Mouse (Mus musculus) midbrain, embryonic 13.5 days (tissue): ENCODE results near the gene Eif6. TPM values are rescaled to one million over a fixed set of nuclear protein-coding genes. Genes with fewer than 3 reads are reported as not detected.
A peak's percentile ranks its signal among the peaks of the same experiment; 100 is the strongest.

Experiments
- ATAC-seq: fragments of 200-750 bp; cut with Nextera tagmentation; 2 replicates; pipeline ENCODE4 v1.8.0; 2017; ENCODE audit warnings: mild to moderate bottlenecking, moderate TSS enrichment, moderate library complexity
- H3K27ac ChIP-seq: fragments of 300-500 bp; sonication (generic); 2 replicates; pipeline ENCODE4 v1.5.1; 2015; ENCODE audit warnings: inconsistent platforms, mild to moderate bottlenecking, moderate library complexity
- H3K27me3 ChIP-seq: fragments of 300-500 bp; sonication (generic); 2 replicates; pipeline ENCODE4 v1.6.1; 2015; ENCODE audit warnings: mild to moderate bottlenecking, inconsistent platforms
- H3K36me3 ChIP-seq: fragments of 300-500 bp; sonication (generic); 2 replicates; pipeline ENCODE4 v1.6.1; 2015; ENCODE audit warnings: mild to moderate bottlenecking, inconsistent platforms
- H3K4me1 ChIP-seq: fragments of 300-500 bp; sonication (generic); replicated peaks from 2 replicates; pipeline ENCODE4 v1.6.1; 2015; ENCODE audit warnings: inconsistent platforms
- H3K4me2 ChIP-seq: fragments of 300-500 bp; sonication (generic); replicated peaks from 2 replicates; pipeline ENCODE4 v1.6.1; 2015; ENCODE audit warnings: moderate library complexity, mild to moderate bottlenecking, inconsistent platforms
- H3K4me3 ChIP-seq: fragments of 300-500 bp; sonication (generic); replicated peaks from 2 replicates; pipeline ENCODE4 v1.5.1; 2015; ENCODE audit warnings: mild to moderate bottlenecking, inconsistent platforms
- H3K9ac ChIP-seq: fragments of 300-500 bp; sonication (generic); replicated peaks from 2 replicates; pipeline ENCODE4 v1.6.1; 2015; ENCODE audit warnings: mild to moderate bottlenecking, inconsistent platforms
- H3K9me3 ChIP-seq: fragments of 300-500 bp; sonication (generic); 2 replicates; pipeline ENCODE4 v1.6.1; 2016; ENCODE audit warnings: mild to moderate bottlenecking, inconsistent platforms
- WGBS: fragments of 180-500 bp; shearing (Covaris S2); methylation state at CpG from one replicate; pipeline ENCODE4 v1.1.7; 2015; 5-methylcytosine and 5-hydroxymethylcytosine counted together
- polyA plus RNA-seq: library from polyadenylated mRNA; unstranded; fragments of >200 nt; fragmentation: Nextera tagmentation; extraction: Ambion mirVana; gene quantifications from 2 replicates; pipeline ENCODE4 v1.2.1, GENCODE M21; 2015

Gene Eif6
- polyA plus RNA-seq, 1 experiment from 2014 or later = 161 TPM

DNA sequence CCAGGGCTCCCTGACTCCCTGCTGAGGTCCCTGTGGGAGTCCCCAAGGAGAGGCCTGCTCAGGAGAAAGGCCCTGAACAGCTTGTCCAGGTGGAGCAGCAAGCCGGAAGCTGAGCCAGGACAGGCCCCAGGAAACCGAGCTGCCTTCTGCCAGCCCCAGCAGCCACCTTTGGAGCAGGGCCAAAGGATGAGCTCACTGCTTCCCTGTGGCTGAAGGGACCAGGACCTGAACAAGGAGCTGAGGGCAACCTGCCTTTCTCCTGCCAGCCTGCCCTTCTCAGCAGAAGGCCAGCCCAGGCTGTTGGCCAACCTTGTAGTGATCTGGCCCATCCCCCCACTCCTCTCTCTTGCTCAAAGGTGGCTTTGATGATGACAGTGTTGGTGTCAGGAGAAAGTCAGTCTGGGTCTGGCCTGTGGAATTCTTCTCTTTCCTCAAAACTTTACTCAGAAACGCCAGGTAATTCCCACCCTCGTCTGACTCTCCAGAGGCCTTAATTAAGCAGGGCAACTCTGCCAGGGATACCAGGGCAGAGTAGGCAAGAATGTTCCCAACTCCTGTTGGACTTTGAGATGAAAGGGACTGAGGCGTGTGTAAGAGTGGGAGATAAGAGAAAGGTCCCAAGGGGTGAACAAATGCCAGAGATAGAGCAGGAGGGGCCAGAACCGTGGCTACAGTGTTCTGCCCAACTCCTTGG, 21.3 kb downstream of the Eif6 start:
- no peak for ATAC-seq
- Histone ChIP-seq H3K4me2 (no peak overlapping the region), H3K4me3 (no peak overlapping the region), H3K27me3 (no peaks in the 10 kb centered on the region), H3K27ac (no peak overlapping the region), H3K36me3 (peaks cover 38% of the 10 kb centered on the region), H3K9ac (no peak overlapping the region; the same call in 1 of the 2 replicates), H3K9me3 (no peaks in the 10 kb centered on the region), H3K4me1 (no peaks in the 10 kb centered on the region)
- WGBS = 70% methylated on average over 6 of the region's 6 CpGs

DNA sequence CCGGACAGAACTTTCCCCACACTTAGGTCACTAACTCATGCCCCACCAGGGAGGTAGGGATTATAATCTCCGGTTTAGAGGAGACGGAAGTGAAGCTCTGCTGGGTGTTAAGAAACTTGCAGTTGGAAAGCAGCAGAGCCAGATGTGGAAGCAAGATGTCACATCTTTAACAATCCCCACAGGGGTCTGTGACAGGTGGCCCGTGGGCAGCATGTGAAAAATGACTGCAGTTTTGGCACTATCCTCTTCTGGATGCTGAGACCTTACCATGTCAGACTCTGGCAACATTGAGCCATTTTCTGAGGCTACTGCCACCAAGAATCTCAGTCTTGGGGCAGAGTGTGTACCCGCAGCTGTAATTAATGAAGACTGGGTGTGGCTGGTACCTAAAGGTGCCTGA, 22.7 kb downstream of the Eif6 start:
- ATAC-seq = no peak
- Histone ChIP-seq H3K9ac (no peak overlapping the region), H3K27ac (no peak overlapping the region), H3K4me2 (no peak overlapping the region), H3K27me3 (no peaks in the 10 kb centered on the region), H3K4me1 (no peaks in the 10 kb centered on the region), H3K4me3 (no peak overlapping the region), H3K9me3 (no peaks in the 10 kb centered on the region), H3K36me3 (peaks cover 45% of the 10 kb centered on the region)
- 76% methylated on average over 5 of the region's 5 CpGs for WGBS

DNA sequence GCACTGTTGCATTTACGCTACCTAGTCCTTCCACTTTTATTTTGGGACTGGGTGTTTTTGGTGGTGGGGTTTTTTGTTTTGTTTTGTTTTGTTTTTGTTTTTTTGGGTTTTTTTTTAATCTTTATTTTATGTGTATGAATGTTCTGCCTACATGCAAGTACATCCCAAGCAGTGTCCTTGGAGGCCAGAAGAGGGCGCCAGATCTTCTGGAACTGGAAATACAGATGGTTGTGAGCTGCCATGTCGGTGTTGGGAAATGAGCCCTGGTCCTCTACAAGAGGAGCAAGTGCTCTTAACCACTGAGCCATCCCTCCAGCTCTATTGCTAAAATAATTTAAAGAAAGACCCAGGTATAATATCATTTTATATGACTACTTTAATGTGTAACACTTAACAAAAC, 24.0 kb downstream of the Eif6 start:
- no peaks in the 10 kb centered on the region for H3K4me1 ChIP-seq
- no peak for ATAC-seq
- H3K36me3 ChIP-seq = peaks cover 55% of the 10 kb centered on the region
- H3K4me3 ChIP-seq = no peak overlapping the region
- no peaks in the 10 kb centered on the region for H3K9me3 ChIP-seq
- no peak overlapping the region for H3K27ac ChIP-seq
- H3K4me2 ChIP-seq = no peak overlapping the region
- H3K27me3 ChIP-seq = no peaks in the 10 kb centered on the region
- WGBS = 58% methylated on average over 3 of the region's 3 CpGs
- no peak overlapping the region for H3K9ac ChIP-seq

DNA sequence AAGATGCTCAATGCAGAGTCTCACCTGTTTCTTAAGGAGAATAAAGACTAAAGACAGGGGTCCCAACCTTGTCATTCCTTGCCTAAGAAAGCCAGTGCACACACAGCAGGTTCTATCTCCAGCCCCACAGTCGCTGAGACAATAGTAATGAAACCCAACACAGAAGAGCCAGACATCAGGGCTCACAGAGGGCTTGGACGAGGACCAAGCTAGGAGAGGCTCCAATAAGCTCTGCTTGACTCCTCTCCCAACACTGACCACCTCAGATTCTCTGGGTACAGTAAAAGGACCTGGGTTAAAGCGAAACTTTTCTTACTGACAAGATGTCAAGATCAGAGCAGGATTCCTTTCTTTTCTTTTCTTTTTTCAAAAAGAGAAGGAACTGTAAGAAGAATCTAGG, 28.1 kb downstream of the Eif6 start:
- Histone ChIP-seq H3K9ac (no peak overlapping the region), H3K4me3 (no peak overlapping the region), H3K4me1 (no peaks in the 10 kb centered on the region), H3K9me3 (no peaks in the 10 kb centered on the region), H3K27me3 (no peaks in the 10 kb centered on the region), H3K36me3 (peaks cover 67% of the 10 kb centered on the region), H3K27ac (no peak overlapping the region), H3K4me2 (no peak overlapping the region)
- no peak for ATAC-seq
- 62% methylated on average over 3 of the region's 3 CpGs for WGBS

DNA sequence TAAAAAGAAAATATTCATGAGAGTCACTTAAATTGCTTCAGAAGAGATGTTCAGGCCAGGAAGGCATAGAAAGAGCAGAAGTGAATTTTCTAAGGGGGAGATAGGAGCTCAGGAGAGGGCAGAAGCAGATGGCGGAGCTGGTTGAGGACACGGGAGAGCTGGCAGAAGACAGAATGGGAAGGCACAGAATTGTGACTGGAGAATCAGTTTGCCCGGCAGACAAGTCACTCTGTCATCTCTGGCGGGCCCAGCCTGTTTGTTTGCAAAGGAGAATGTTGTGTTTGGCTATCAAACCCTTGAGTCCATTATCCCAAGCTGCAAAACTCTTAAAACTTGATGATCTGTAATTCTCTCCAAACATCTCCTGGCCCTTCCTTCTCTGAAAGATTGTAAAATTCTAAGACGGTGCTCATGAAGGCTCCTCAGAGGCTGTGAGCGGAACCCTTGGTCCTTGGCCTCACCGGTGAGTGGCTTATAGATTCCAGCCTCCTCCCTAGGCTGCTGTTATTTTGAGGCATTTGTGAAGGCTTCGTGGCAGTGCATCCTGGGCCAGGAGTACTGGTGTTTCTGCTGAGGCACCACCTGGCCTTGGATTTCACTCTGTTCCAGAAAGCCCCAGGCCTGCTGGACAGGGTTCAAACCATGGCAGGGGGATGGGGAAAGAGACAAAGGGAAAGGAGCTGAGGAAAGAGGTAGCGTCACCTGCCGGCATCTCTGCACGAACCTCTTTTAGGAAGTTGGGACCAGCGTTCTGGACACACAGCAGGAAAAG, 31.9 kb downstream of the Eif6 start:
- no peak overlapping the region for H3K4me3 ChIP-seq
- H3K9me3 ChIP-seq = no peaks in the 10 kb centered on the region
- no peaks in the 10 kb centered on the region for H3K27me3 ChIP-seq
- no peak overlapping the region for H3K4me2 ChIP-seq
- ATAC-seq = no peak
- WGBS = 90% methylated on average over 12 of the region's 12 CpGs
- H3K4me1 ChIP-seq = 0 out of 2 replicates have a peak, but pooled peaks cover 3% of the 10 kb centered on the region
- H3K9ac ChIP-seq = no peak overlapping the region
- peaks cover 38% of the 10 kb centered on the region for H3K36me3 ChIP-seq
- H3K27ac ChIP-seq = no peak overlapping the region

DNA sequence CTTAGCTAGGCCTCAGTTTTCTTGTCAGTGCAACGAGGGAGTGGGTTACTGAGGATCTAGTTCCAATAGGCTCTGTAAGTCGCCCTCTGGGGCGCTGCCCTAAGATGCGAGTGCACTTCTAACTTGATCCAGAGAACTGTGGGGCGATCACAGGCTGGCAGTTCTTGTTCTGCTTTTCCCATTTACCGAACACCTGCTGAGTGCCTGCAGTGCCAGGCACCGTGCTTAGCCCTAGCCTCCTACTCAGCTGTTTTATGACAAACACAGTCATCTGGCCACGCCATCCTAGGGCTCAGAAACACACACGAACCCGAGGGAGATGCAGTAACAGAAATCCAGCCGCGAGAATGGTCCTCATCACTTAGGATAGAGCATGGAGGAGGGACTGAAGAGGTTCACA, 33.8 kb downstream of the Eif6 start:
- 0 out of 2 replicates have a peak overlapping the region, but pooled peaks have one; percentile 3 for H3K4me2 ChIP-seq
- 29% methylated on average over 12 of the region's 12 CpGs for whole genome bisulfite sequencing
- ATAC-seq = no peak
- no peak overlapping the region for H3K9ac ChIP-seq
- 0 out of 2 replicates have a peak, but pooled peaks cover 3% of the 10 kb centered on the region for H3K4me1 ChIP-seq
- H3K27ac ChIP-seq = no peak overlapping the region
- H3K36me3 ChIP-seq = peaks cover 20% of the 10 kb centered on the region
- H3K27me3 ChIP-seq = no peaks in the 10 kb centered on the region
- no peak overlapping the region for H3K4me3 ChIP-seq
- H3K9me3 ChIP-seq = no peaks in the 10 kb centered on the region

DNA sequence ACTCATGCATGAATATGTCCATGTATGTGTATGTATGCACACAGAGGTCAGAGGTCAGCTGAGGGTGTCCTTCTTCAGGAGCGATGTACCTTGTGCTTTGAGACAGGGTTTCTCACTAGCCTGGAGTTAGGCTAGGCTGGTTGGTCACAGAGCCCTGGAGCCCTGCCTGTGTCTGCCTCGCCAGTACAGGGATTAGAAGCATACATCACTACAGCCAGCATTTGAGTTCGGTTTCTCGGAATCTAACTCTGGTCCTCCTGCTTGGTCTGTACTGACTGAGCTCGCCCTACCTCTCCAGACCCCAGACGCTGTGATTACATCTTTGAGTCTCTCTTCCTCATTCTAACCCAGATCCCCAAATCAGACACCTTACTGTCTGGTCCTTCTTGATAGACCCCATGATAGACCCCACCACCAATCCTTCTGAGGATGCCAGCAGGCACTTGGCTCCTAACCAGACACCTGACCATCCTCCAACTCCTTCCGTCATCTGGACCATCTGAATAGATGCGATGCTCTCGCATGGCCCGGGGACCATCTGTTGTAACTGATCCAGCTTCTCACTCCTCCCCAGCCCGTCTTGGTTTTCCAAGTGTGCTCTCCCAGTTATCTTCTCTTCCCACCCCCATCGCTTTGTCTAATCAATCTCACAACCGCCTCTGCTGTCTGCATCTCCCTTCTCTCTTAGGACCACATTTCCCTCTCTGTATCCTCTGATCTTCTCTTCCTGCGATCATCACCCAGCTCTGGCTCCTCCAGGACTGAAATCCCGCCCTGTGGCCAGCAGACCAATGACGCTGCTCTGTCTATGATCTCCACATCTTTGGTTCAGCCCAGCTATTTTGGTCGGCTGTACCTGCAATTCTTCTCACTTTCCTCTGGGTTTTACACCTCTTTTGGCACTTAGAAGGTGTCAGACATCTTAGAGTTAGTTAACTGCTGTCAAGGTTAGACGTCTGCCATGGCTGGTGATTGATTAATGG, 38.5 kb downstream of the Eif6 start:
- Histone ChIP-seq H3K27me3 (no peaks in the 10 kb centered on the region), H3K4me3 (no peak overlapping the region), H3K9me3 (no peaks in the 10 kb centered on the region), H3K27ac (no peak overlapping the region), H3K4me1 (0 out of 2 replicates have a peak, but pooled peaks cover 3% of the 10 kb centered on the region), H3K36me3 (0 out of 2 replicates have a peak, but pooled peaks cover 3% of the 10 kb centered on the region), H3K4me2 (no peak overlapping the region), H3K9ac (no peak overlapping the region)
- WGBS = 82% methylated on average over 18 of the region's 18 CpGs
- ATAC-seq = no peak

DNA sequence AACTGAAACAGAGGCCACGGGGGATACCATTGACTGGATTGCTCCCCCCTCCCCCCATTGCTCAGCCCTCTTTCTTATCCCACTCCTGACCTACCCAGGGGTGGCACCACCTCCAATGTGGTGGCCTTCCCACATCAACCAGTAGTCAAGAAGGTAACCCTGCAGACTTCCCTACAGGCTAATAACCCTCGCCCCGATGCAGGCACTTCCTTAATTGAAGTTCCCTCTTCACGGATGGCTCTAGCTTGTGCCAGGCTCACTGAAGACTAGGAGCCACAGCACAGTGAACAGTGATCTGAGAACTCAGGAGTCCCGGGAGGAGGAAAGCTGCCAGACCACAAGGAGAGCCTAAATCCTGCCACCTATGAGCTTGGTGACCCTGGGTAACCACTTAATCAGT, 39.8 kb downstream of the Eif6 start:
- Histone ChIP-seq H3K36me3 (no peaks in the 10 kb centered on the region), H3K4me3 (no peak overlapping the region), H3K27me3 (no peaks in the 10 kb centered on the region), H3K4me2 (no peak overlapping the region), H3K9ac (no peak overlapping the region), H3K9me3 (no peaks in the 10 kb centered on the region), H3K4me1 (no peaks in the 10 kb centered on the region), H3K27ac (no peak overlapping the region)
- WGBS = 80% methylated on average over 5 of the region's 5 CpGs
- ATAC-seq = no peak

DNA sequence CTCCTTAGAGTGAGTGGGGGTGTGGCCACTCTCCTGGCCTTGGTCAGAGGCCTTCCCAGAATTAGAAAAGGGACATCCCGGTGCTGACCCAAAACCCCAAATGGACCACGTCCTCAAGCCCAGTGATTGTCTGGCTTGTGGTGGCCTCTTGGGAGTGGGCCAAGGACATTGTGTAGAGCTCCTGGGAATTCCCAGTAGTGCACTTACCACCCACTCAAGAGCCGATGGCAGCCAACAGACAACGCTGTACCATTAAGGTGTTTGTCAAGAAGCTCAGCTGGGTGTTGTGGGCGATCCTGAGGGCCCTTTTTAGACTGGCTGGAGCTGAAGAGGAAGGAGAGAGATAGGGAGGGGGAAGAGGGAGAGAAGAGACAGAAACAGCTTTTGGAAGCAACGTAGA, 42.2 kb downstream of the Eif6 start:
- Histone ChIP-seq H3K27ac (no peak overlapping the region), H3K9me3 (no peaks in the 10 kb centered on the region), H3K27me3 (no peaks in the 10 kb centered on the region), H3K9ac (no peak overlapping the region), H3K36me3 (no peaks in the 10 kb centered on the region), H3K4me2 (no peak overlapping the region), H3K4me1 (no peaks in the 10 kb centered on the region), H3K4me3 (no peak overlapping the region)
- ATAC-seq = no peak
- 76% methylated on average over 6 of the region's 6 CpGs for WGBS

DNA sequence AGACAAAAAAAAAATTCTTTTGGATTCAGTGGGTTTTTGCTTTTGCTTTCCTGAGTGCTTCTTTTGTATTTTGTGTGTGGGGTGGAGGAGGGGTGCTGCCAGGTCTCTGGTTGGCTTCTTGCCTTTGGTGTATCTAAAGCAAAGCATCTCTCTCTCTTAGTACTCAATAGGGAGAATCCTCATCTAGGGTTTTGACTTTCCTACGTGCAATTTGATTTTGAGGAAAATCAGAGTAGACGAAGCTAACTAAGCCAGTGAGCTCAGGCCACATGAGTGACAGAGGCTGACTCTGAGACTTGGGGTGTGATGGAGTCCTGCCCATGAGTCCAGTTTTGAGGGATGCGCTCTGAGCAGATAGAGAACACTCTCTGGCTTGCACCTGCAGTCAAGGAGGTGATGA, 47.2 kb downstream of the Eif6 start:
- Histone ChIP-seq H3K9ac (no peak overlapping the region), H3K9me3 (no peaks in the 10 kb centered on the region), H3K27me3 (peaks cover 5% of the 10 kb centered on the region; the same call in 1 of the 2 replicates), H3K36me3 (no peaks in the 10 kb centered on the region), H3K4me2 (no peak overlapping the region), H3K27ac (no peak overlapping the region), H3K4me1 (peaks cover 37% of the 10 kb centered on the region), H3K4me3 (no peak overlapping the region)
- WGBS = 87% methylated on average over 3 of the region's 3 CpGs
- ATAC-seq = no peak

DNA sequence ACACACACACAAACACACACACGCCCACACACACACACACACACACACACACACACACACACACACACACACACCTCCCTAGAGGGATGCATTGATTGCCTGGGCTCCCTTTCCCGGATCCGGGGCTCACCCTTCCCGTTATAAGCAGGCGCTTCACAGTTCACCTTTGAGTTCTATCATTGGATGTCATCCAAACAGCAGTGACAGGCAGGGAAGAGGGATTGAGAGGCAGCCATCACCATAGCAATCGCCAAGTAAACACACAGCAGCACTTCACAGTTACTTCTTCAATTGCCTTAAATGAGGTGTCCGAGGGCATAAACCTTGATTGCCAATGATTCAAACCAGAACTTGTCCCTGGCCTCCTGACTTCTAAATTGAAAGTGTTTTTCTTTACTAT, 47.7 kb downstream of the Eif6 start:
- no peak for ATAC-seq
- no peak overlapping the region for H3K9ac ChIP-seq
- peaks cover 38% of the 10 kb centered on the region for H3K4me1 ChIP-seq
- no peaks in the 10 kb centered on the region for H3K9me3 ChIP-seq
- H3K27ac ChIP-seq = no peak overlapping the region
- H3K4me3 ChIP-seq = no peak overlapping the region
- no peaks in the 10 kb centered on the region for H3K36me3 ChIP-seq
- H3K4me2 ChIP-seq = no peak overlapping the region
- WGBS = 59% methylated on average over 7 of the region's 7 CpGs
- H3K27me3 ChIP-seq = peaks cover 9% of the 10 kb centered on the region
